Mouse (Mus musculus): ENCODE measurements around the gene Ifnab.

Ifnab gene

GRCm38 (mm10) chr4:88691259-88691658 is at the start of gene Ifnab:
Gene Ifnab (minus strand): TSS chr4:88691359.
- in situ Hi-C loops (cut with MboI, MseI) = no loop called here

GRCm38 (mm10) chr4:88739036-88739435 is 47.9 kb upstream of the Ifnab start:
- in situ Hi-C loops (cut with MboI, MseI) = no loop called here

- in situ Hi-C loops (cut with MboI, MseI) = no loop called here
Measured at GRCm38 (mm10) chr4:88738480-88738879, 47.3 kb upstream of the Ifnab start.

GRCm38 (mm10) chr4:88727324-88727723 is 36.2 kb upstream of the Ifnab start:
- in situ Hi-C loops (cut with MboI, MseI) = loop anchor here (10.0 kb wide), 1 partner anchor 407 kb away; the partner anchor contains the start of gene Mtap

- in situ Hi-C loops (cut with MboI, MseI) = loop anchor here (10.0 kb wide), 1 partner anchor 408 kb away; the partner anchor contains the start of gene Mtap
Measured at GRCm38 (mm10) chr4:88726727-88727126, 35.6 kb upstream of the Ifnab start.

GRCm38 (mm10) chr4:88723497-88724090 is 32.4 kb upstream of the Ifnab start:
- in situ Hi-C loops (cut with MboI, MseI) = loop anchor here (10.0 kb wide), 1 partner anchor 411 kb away; the partner anchor contains the start of gene Mtap

GRCm38 (mm10) chr4:88721791-88722721 is 30.9 kb upstream of the Ifnab start, which contains the start of the genes Gm26566 and Klhl9:
Gene Gm26566 (plus strand): TSS chr4:88721805.
Gene Klhl9 (minus strand): TSS chr4:88722465.
- in situ Hi-C loops (cut with MboI, MseI) = loop anchor here (10.0 kb wide), 1 partner anchor 413 kb away; the partner anchor contains the start of gene Mtap

GRCm38 (mm10) chr4:88718715-88719114 is 27.6 kb upstream of the Ifnab start:
- in situ Hi-C loops (cut with MboI, MseI) = no loop called here

- in situ Hi-C loops (cut with MboI, MseI) = no loop called here
Measured at GRCm38 (mm10) chr4:88715059-88715458, 23.9 kb upstream of the Ifnab start.

GRCm38 (mm10) chr4:88714281-88714680 is 23.1 kb upstream of the Ifnab start:
- in situ Hi-C loops (cut with MboI, MseI) = no loop called here

- in situ Hi-C loops (cut with MboI, MseI) = no loop called here
Measured at GRCm38 (mm10) chr4:88707128-88707826, 16.1 kb upstream of the Ifnab start.

- in situ Hi-C loops (cut with MboI, MseI) = no loop called here
Measured at GRCm38 (mm10) chr4:88705924-88706323, 14.8 kb upstream of the Ifnab start.

GRCm38 (mm10) chr4:88699301-88699700 is 8.1 kb upstream of the Ifnab start:
- in situ Hi-C loops (cut with MboI, MseI) = no loop called here

GRCm38 (mm10) chr4:88698781-88699180 is 7.6 kb upstream of the Ifnab start:
- in situ Hi-C loops (cut with MboI, MseI) = no loop called here

- in situ Hi-C loops (cut with MboI, MseI) = no loop called here
Measured at GRCm38 (mm10) chr4:88697753-88698152, 6.6 kb upstream of the Ifnab start.

- in situ Hi-C loops (cut with MboI, MseI) = no loop called here
Measured at GRCm38 (mm10) chr4:88697108-88697507, 5.9 kb upstream of the Ifnab start.

- in situ Hi-C loops (cut with MboI, MseI) = no loop called here
Measured at GRCm38 (mm10) chr4:88696237-88696884, 5.2 kb upstream of the Ifnab start.

- in situ Hi-C loops (cut with MboI, MseI) = no loop called here
Measured at GRCm38 (mm10) chr4:88693392-88693791, 2.2 kb upstream of the Ifnab start.

- in situ Hi-C loops (cut with MboI, MseI) = no loop called here
Measured at GRCm38 (mm10) chr4:88692537-88692936, 1.4 kb upstream of the Ifnab start.

GRCm38 (mm10) chr4:88683812-88684211 is 7.3 kb downstream of the Ifnab start, which contains the start of gene Ifna2:
Gene Ifna2 (minus strand): TSS chr4:88683912.
- in situ Hi-C loops (cut with MboI, MseI) = no loop called here

- in situ Hi-C loops (cut with MboI, MseI) = no loop called here
Measured at GRCm38 (mm10) chr4:88681353-88681752, 9.8 kb downstream of the Ifnab start.
